Mouse (Mus musculus): ENCODE data around the gene Arvcf. TPM values are rescaled to one million over a fixed set of nuclear protein-coding genes. Genes with fewer than 3 reads are reported as not detected.

Gene Arvcf
- polyA plus RNA-seq, 1 experiment: 52.3 TPM

DNA sequence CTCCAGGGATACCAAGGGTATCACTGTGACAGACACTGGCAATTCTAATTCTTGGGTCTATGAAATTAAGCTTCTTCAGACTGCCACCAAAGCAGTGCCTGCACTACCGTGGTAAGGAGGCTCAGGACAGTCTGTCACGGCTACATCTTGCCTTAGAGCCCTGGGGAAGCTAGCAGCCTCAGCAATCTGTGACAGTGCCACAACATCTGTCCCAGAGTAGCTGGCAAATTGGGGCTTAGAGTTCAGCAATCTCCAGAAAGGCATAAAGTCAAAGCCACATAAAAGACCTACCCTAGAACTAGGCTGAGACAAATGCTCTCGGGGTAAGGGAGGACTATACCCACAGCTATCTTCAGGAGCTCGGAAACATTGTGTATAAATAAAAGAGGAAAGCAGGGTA is 22.2 kb upstream of the Arvcf start:
- H3K4me3 ChIP-seq (ENCODE audit: control insufficient read depth, insufficient read depth, low read length): no peak overlapping the region
- peaks cover 6% of the 10 kb centered on the region for H3K4me1 ChIP-seq (replicated peaks; ENCODE audit: control insufficient read depth, insufficient read depth, low read length)
- peak; percentile 43 for DNase-seq
- H3K36me3 ChIP-seq (ENCODE audit: control insufficient read depth, insufficient read depth, low read length): 0 out of 2 replicates have a peak, but pooled peaks cover 4% of the 10 kb centered on the region
- no peaks in the 10 kb centered on the region for H3K27me3 ChIP-seq (ENCODE audit: control insufficient read depth, insufficient read depth, low read length)
- TF ChIP-seq POLR2A (IDR thresholded peaks at IDR 0.05; ENCODE audit: control insufficient read depth, extremely low read depth, insufficient read depth, low read length, poor library complexity): no peak
- no peak for TF ChIP-seq CTCF (IDR thresholded peaks at IDR 0.05; ENCODE audit: borderline replicate concordance, control insufficient read depth, extremely low read depth, insufficient read depth, low read length, poor library complexity)
- 8% methylated on average over 4 of the region's 4 CpGs for WGBS
- no peak overlapping the region; the same call in 1 of the 2 replicates for H3K27ac ChIP-seq (ENCODE audit: control insufficient read depth, insufficient read depth, low read length)

GRCm38 (mm10) chr16:18327936-18328335 is 20.0 kb upstream of the Arvcf start:
- H3K4me3 ChIP-seq (ENCODE audit: control insufficient read depth, insufficient read depth, low read length): no peak overlapping the region
- peaks cover 6% of the 10 kb centered on the region for H3K4me1 ChIP-seq (replicated peaks; ENCODE audit: control insufficient read depth, insufficient read depth, low read length)
- no peaks in the 10 kb centered on the region for H3K27me3 ChIP-seq (ENCODE audit: control insufficient read depth, insufficient read depth, low read length)
- no peak for TF ChIP-seq CTCF (IDR thresholded peaks at IDR 0.05; ENCODE audit: borderline replicate concordance, control insufficient read depth, extremely low read depth, insufficient read depth, low read length, poor library complexity)
- no peak for TF ChIP-seq POLR2A (IDR thresholded peaks at IDR 0.05; ENCODE audit: control insufficient read depth, extremely low read depth, insufficient read depth, low read length, poor library complexity)
- WGBS: 98% methylated on average over 9 of the region's 9 CpGs
- 0 out of 2 replicates have a peak, but pooled peaks cover 4% of the 10 kb centered on the region for H3K36me3 ChIP-seq (ENCODE audit: control insufficient read depth, insufficient read depth, low read length)
- DNase-seq: no peak
- H3K27ac ChIP-seq (ENCODE audit: control insufficient read depth, insufficient read depth, low read length): no peak overlapping the region

DNA sequence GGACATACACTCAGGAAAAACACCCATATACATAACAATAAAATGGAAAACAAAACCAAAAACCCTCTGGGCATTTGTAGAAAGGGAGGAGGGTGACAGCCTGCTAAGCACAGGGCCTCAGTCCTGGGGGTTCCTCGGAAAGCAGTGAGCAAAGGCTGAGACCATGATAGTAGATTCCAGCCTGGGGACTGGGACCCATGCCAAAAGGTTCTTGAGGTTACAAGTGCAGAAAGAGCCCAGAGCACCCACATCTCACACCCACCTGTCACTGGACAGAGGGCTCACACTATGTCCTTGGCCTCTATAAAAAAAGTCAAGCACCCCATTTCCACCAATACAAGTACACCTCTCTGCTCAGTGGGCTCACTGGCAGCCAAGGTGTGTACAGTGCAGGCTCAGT is 19.5 kb upstream of the Arvcf start:
- Histone ChIP-seq H3K27ac (ENCODE audit: control insufficient read depth, insufficient read depth, low read length) (no peak overlapping the region), H3K27me3 (ENCODE audit: control insufficient read depth, insufficient read depth, low read length) (no peaks in the 10 kb centered on the region), H3K4me3 (ENCODE audit: control insufficient read depth, insufficient read depth, low read length) (no peak overlapping the region), H3K4me1 (replicated peaks; ENCODE audit: control insufficient read depth, insufficient read depth, low read length) (peaks cover 6% of the 10 kb centered on the region), H3K36me3 (ENCODE audit: control insufficient read depth, insufficient read depth, low read length) (0 out of 2 replicates have a peak, but pooled peaks cover 3% of the 10 kb centered on the region)
- no peak for DNase-seq
- 100% methylated on average over 1 of the region's 1 CpGs for WGBS
- TF ChIP-seq POLR2A (IDR thresholded peaks at IDR 0.05; ENCODE audit: control insufficient read depth, extremely low read depth, insufficient read depth, low read length, poor library complexity) (no peak), CTCF (IDR thresholded peaks at IDR 0.05; ENCODE audit: borderline replicate concordance, control insufficient read depth, extremely low read depth, insufficient read depth, low read length, poor library complexity) (no peak)

DNA sequence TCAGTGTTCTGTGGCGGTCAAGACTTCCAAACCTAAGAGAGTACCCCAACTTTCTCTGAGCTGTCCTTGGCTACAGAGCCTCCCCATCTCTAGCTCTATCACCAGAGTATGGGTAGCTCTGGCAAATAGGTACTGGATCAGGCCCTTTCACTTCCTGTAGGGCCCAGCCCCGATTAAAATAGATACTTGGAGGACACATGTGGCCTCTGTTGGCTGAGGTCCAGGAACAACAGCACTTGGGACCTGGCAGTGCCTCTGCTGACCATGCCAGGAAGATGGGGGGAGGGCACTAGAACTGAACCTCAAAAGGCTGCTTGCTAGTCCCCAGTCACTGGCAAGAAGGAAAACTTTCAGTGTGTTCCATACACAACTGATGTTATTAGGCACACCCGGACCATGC is 14.0 kb upstream of the Arvcf start:
- Histone ChIP-seq H3K36me3 (ENCODE audit: control insufficient read depth, insufficient read depth, low read length) (peaks cover 6% of the 10 kb centered on the region; the same call in 1 of the 2 replicates), H3K4me1 (replicated peaks; ENCODE audit: control insufficient read depth, insufficient read depth, low read length) (no peaks in the 10 kb centered on the region), H3K27ac (ENCODE audit: control insufficient read depth, insufficient read depth, low read length) (no peak overlapping the region), H3K27me3 (ENCODE audit: control insufficient read depth, insufficient read depth, low read length) (no peaks in the 10 kb centered on the region), H3K4me3 (ENCODE audit: control insufficient read depth, insufficient read depth, low read length) (no peak overlapping the region)
- no peak for DNase-seq
- 71% methylated on average over 3 of the region's 3 CpGs for WGBS
- TF ChIP-seq POLR2A (IDR thresholded peaks at IDR 0.05; ENCODE audit: control insufficient read depth, extremely low read depth, insufficient read depth, low read length, poor library complexity) (no peak), CTCF (IDR thresholded peaks at IDR 0.05; ENCODE audit: borderline replicate concordance, control insufficient read depth, extremely low read depth, insufficient read depth, low read length, poor library complexity) (no peak)

DNA sequence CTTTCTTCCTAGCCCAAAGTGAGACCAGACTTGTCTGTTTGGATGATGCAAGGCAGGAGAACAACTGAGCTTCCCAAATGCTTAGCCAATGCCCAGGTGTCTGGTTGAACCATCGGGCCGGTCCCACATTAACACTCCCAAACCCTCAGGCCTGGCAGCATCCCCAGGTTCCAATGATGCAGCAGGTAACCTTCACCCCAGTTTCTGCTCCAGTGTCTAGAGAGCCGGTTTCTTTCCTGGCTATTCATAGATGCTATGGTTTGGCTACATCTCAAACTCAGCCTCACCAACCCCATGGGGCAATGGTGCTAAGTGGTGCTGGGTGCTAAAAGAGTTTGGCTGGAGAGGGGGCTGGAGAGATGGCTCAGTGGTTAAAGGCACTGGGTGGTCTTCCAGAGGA is 12.0 kb upstream of the Arvcf start:
- Histone ChIP-seq H3K27me3 (ENCODE audit: control insufficient read depth, insufficient read depth, low read length) (no peaks in the 10 kb centered on the region), H3K4me1 (replicated peaks; ENCODE audit: control insufficient read depth, insufficient read depth, low read length) (no peaks in the 10 kb centered on the region), H3K27ac (ENCODE audit: control insufficient read depth, insufficient read depth, low read length) (no peak overlapping the region), H3K36me3 (ENCODE audit: control insufficient read depth, insufficient read depth, low read length) (peaks cover 6% of the 10 kb centered on the region; the same call in 1 of the 2 replicates), H3K4me3 (ENCODE audit: control insufficient read depth, insufficient read depth, low read length) (no peak overlapping the region)
- WGBS: 97% methylated on average over 3 of the region's 3 CpGs
- no peak for DNase-seq
- no peak for TF ChIP-seq POLR2A (IDR thresholded peaks at IDR 0.05; ENCODE audit: control insufficient read depth, extremely low read depth, insufficient read depth, low read length, poor library complexity)

GRCm38 (mm10) chr16:18337261-18337660 is 10.7 kb upstream of the Arvcf start:
- Histone ChIP-seq H3K4me1 (replicated peaks; ENCODE audit: control insufficient read depth, insufficient read depth, low read length) (no peaks in the 10 kb centered on the region), H3K36me3 (ENCODE audit: control insufficient read depth, insufficient read depth, low read length) (peaks cover 6% of the 10 kb centered on the region; the same call in 1 of the 2 replicates), H3K27ac (ENCODE audit: control insufficient read depth, insufficient read depth, low read length) (no peak overlapping the region), H3K4me3 (ENCODE audit: control insufficient read depth, insufficient read depth, low read length) (no peak overlapping the region), H3K27me3 (ENCODE audit: control insufficient read depth, insufficient read depth, low read length) (no peaks in the 10 kb centered on the region)
- TF ChIP-seq POLR2A (IDR thresholded peaks at IDR 0.05; ENCODE audit: control insufficient read depth, extremely low read depth, insufficient read depth, low read length, poor library complexity) (no peak), CTCF (IDR thresholded peaks at IDR 0.05; ENCODE audit: borderline replicate concordance, control insufficient read depth, extremely low read depth, insufficient read depth, low read length, poor library complexity) (no peak)
- DNase-seq: no peak
- WGBS: 95% methylated on average over 4 of the region's 4 CpGs

- 85% methylated on average over 1 of the region's 1 CpGs for whole genome bisulfite sequencing
- Histone ChIP-seq H3K4me3 (ENCODE audit: control insufficient read depth, insufficient read depth, low read length) (no peak overlapping the region), H3K27ac (ENCODE audit: control insufficient read depth, insufficient read depth, low read length) (no peak overlapping the region), H3K27me3 (ENCODE audit: control insufficient read depth, insufficient read depth, low read length) (no peaks in the 10 kb centered on the region), H3K36me3 (ENCODE audit: control insufficient read depth, insufficient read depth, low read length) (peaks cover 6% of the 10 kb centered on the region; the same call in 1 of the 2 replicates), H3K4me1 (replicated peaks; ENCODE audit: control insufficient read depth, insufficient read depth, low read length) (peaks cover 14% of the 10 kb centered on the region)
- TF ChIP-seq CTCF (IDR thresholded peaks at IDR 0.05; ENCODE audit: borderline replicate concordance, control insufficient read depth, extremely low read depth, insufficient read depth, low read length, poor library complexity): no peak
- no peak for TF ChIP-seq POLR2A (IDR thresholded peaks at IDR 0.05; ENCODE audit: control insufficient read depth, extremely low read depth, insufficient read depth, low read length, poor library complexity)
- DNase-seq: no peak
Observed at GRCm38 (mm10) chr16:18339866-18340265, 8.1 kb upstream of the Arvcf start.
